Mouse (Mus musculus) common myeloid progenitor, adult 5-6 weeks (primary cell): ENCODE data around the gene Znrf4. TPM values are rescaled to one million over a fixed set of nuclear protein-coding genes. Genes with fewer than 3 reads are reported as not detected.

Experiments used
- ATAC-seq: replicated peaks from 2 replicates; pipeline ENCODE4 v1.8.0; 2016; ENCODE audit warnings: low read depth, mild to moderate bottlenecking, moderate TSS enrichment, inconsistent platforms; ENCODE audit not compliant: poor library complexity, severe bottlenecking
- total RNA-seq: library from RNA; stranded (forward); fragments of 200-1000, 187-1606 nt; gene quantifications from 2 replicates; pipeline ENCODE4 v1.2.3, GENCODE M21; 2017

The Znrf4 gene
- total RNA-seq, 1 experiment from 2014 or later = not detected

DNA sequence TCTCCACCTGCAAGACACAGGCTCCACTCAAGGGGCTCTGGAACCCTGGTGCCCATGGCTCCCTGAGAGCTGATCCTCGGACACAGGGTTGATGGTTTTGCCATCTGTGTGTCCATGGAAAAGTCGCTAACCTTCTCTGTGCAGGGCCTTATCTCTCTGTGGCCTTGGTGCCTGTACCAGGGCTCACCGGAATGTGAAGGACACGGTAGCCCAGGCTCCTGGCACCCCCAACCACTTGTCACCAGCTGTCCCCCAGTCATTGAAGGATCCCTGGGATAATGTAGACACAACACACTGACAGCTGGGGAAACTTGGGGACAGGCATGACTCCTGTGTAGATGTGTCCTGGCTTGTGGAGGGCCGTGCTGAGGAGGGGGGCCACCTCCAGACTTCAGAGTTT lies 41.1 kb downstream of the Znrf4 start:
- ATAC-seq = no peak

DNA sequence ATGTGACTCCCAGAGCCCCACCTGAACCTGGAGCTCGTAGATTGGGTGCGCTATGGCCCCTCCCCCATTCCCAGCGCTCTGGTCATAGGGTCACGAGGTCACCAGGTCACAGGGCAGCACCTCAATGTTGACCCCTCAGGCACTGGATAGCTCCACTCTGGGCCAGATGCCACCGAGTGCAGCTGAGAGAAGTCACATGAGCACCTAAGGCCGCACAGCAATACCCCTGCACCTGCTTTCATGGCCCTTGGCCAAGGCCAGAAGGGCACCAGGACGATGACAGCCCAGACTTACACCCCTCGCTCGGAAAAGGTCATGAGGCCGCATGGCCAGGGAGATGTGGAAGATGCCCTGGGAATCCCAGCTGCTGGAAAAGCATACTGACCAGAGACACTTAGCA lies 41.7 kb downstream of the Znrf4 start:
- ATAC-seq = no peak

DNA sequence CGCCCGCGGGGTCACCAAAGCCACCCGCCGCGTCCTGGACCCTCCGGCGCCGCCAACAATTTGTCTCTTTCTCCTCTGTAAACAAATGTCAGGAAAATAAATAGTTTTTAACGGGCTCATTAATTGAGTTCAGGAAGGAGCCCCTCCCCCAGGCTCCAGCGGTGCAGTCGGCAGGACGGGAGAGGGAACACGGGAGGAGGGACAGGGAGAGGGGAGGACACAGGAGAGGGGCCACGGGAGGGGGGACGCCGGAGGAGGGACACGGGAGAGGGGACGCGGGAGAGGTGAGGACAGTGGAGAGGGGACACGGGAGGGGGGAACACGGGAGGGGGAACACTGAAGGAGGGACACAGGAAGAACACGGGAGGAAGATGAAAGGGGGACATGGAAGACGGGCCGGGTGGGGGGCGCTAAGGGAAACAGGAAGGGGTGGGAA lies 42.2 kb downstream of the Znrf4 start:
- no peak for ATAC-seq

DNA sequence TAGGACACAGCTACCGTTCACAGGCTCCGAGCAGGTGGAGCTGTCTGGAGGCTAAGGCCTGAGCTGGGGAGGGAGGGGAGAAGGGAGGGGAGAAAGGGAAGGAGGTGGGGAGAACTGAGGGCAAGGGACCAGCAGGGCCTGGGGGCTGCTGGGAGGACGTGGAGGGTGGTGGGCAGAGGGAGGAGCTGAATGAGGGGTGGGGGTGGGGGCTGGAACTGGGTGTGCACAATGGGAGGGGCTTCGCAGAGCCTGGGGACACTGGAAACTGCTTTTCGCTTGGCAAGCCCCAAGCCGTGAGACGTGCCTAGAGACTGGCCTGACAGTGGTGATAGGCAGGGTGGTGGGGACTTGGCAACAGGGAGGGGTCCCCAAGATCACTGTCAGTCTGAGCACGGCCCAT lies 43.0 kb downstream of the Znrf4 start:
- no peak for ATAC-seq

DNA sequence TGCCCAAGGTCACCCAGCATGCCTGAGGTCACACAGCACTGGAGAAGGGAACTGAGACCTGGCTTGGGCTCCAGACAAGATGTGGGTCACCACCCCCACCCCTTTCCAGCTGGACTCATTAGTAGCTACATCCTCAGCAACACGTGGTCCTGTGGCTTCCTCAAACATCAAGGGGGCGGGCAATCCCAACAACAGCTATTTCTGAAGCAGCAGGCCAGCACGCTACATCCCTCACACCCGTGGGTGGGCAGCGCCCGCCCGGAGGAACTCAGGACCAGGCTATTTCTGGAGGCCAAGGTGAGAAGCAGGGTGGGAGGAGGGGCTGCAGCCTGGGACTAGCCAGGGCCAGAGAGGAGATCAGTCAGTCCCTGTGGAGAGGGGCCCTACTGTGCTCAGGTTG lies 43.4 kb downstream of the Znrf4 start:
- peak; percentile 46 for ATAC-seq

DNA sequence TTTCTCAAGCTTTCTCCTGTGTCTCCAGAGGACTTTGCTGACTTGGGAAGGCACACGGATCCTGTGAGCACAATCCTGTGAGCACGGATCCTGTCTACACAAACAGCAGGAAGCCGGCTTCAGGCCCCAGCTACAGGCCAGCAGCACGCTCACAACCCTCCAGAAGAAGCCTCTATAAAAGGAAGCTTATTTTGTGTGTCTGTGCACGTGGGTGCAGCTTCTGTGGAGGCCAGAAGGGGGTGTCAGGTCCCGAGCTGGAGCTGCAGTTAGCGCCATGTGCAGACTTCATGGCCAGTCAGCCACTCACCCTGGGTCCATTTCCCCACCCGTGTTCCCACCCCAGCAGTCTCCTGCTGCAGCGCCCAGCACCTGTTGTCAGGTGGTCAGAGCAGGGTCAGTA lies 43.9 kb downstream of the Znrf4 start:
- ATAC-seq = no peak

DNA sequence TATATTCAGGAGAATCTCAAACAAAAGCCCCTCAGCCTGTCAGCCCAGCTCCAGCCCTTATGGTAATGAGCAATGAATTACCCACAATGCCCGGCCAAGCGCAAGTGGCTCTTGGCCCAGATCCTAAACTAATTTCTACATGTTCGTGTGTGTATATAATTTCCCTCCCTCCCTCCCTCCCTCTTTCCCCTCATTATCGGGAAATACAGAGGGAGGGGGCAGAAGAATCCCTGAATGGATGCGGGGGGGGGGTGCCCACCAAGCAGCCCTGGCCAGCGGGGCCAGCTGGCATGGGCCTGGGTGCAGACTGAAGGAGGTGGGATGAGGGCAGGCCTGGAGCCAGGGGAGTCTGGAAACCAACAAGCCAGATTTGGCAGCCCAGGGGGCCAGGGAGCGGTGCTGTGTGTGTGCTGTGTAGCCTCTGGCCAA lies 44.8 kb downstream of the Znrf4 start:
- ATAC-seq = no peak

DNA sequence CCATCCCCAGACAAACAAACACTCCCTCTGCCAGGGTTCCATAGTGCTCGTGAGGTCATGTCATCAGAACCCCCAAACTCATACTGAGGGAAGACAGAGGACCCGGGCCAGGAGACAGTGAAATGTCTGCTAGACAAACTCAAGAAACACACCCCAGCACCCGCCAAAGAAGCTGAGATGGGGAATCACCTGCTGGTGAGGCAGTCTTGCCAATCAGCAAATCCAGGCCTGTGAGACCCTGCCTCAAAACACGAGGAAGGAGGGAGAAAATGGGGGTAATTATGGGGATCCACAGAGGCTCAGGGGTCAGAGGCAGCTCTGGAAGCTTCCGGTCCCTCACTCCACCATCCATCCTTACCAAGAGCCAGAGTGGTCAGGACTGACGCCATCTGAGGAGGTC lies 45.5 kb downstream of the Znrf4 start:
- ATAC-seq = no peak

DNA sequence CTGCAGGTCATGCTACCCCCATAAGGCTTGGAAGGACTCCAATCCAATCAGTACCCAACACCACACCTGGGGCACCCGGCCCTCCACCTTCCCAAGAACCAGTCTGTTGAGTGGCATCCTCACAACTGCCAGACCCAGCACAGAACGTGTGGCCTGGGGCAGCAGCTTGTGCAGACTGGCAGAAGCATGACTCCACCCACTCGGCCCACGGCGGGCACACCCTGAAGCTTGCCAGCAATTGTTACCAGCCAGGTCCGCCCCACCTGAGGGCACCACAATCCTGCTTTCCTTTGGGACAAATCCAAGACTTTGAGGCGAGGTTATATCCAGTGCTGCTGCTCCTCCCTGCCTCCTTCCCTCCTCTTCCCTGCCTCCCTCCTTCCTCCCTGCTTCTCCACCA lies 47.4 kb downstream of the Znrf4 start:
- ATAC-seq = no peak

DNA sequence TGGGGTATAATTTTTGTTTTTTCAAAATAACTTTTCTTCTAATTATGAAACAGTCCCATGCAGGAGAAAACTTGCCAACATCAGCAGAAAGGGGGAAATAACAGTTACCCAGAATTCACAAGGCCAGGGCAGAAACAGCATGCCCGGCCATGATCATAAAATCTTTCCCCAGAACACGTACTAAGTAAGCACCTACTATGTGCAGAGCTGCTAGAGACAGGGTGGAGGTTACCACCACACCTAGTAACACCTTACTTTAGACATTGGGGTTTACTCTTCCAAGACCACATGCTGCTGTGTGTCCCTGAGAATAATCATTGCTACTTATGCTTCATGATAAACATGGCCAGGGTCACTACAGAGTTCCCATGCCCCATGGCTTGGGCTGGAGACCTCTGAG lies 47.9 kb downstream of the Znrf4 start:
- ATAC-seq = no peak

DNA sequence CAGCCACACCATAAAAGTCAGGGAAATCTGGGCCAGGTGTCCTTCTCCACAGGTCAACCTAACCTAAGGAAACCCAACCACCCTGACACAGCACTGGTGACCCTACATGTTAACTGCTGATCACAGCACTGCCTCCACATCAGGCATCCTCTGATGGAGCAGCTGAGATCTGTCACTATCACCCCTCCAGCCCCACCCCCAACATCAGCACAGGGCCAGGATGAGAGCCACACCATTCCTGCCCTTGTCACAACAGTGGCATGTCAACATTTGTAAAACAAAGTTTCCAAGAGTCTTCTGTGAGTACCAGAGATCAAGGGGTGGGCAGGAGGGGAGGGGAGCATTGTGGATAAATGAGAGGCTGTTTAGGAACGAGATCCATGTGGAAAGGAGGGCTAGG lies 48.7 kb downstream of the Znrf4 start:
- ATAC-seq = no peak

DNA sequence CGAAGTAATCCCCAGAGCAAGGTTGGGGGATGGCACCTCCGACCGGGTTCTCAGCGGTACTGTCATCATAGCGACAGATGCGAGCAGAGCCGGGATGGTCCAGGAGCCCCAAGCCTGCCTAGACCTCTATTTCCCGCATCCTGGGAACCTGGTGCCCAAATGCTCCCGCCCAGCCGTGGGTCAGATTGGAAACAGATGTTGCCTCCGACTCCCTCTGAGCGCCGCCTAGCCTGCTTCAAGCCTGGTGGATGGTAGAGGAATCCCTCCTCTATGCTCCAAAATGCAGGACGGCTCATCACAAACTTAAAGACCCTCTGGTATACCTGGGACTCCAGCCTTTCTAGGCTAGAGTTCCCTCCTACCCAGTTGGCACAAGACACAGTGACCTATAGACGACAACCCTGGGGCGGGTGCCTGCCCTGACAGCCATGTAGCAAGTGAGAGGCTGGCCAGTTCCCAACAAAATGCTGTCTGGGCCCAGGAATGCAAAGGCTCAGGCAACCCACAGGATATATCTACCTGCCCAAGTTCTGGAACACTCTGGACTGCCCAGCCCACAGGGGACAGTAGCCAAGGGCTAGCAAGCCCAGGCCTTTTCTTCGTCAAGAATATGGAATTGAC lies 49.3 kb downstream of the Znrf4 start:
- no peak for ATAC-seq

DNA sequence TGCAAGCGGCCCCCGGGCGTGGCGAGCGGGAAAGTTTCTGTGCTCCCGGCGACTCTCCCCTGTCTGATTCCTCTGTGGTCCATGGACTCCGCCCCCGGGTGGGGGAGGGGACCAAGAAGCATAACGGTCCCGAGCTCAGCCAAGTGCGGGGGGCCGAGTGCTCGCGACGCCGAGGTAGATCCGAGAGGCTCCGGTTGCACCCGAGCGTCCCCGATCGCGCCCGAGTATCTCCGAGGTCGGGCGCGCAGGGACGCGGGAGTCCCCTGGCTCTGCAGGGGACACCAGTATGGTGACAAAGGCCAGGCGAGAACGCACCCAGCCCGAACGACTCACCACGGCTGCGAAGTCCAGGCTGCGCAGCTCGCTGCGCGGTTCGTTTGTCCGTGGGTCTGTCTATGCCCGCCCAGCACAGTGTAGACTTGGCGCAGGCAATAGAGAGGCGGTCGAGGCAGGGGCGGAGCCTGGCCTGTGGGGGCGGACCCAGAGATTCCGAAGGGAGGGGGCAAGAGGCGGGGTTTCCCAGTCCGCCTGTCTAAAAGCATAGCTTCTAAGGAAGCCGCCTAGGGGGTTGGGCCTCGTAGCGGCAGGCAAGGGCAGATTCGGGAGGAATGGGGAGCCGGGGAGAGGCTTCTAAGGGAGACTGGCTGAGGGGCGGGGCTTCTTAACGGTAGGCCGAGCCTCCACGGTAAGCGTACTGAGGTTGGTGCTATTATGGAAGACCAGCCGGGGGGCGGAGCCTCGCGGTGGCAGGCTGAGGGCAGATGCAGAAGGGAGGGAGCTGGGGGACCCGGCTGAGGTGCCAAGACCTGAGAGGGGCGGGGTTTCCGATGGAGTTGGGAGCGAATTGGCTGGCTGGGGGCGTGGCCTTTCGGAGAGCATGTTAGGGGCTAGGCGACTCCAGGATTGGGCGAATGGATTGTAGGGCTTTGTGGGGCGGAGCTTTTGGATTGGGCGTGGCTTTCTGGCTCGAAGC lies 50.2 kb downstream of the Znrf4 start:
- peak; percentile 78 for ATAC-seq

Other genes with a start within 250 kb of the Znrf4 start
- gene Ticam1, start 235.6 kb downstream of the Znrf4 start, total RNA-seq = 4.1 and 4.6 TPM in 2 replicates
- 8.7 and 11.6 TPM in 2 replicates for gene Plin3, start 219.6 kb downstream of the Znrf4 start, total RNA-seq
- not detected in 2 replicates for gene Arrdc5, start 212.1 kb downstream of the Znrf4 start, total RNA-seq
- gene Uhrf1, start 209.1 kb downstream of the Znrf4 start, total RNA-seq = 142 and 165 TPM in 2 replicates
- gene Kdm4b, start 186.4 kb downstream of the Znrf4 start, total RNA-seq = 7.2 and 17.0 TPM in 2 replicates
- 65.2 and 105 TPM in 2 replicates for gene Ptprs, start 35.9 kb downstream of the Znrf4 start, total RNA-seq
- gene Gm20219, start 42.0 kb upstream of the Znrf4 start, total RNA-seq = not detected in 2 replicates
- gene Safb2, start 72.2 kb upstream of the Znrf4 start, total RNA-seq = 94.8 and 99.4 TPM in 2 replicates
- gene Safb, start 72.4 kb upstream of the Znrf4 start, total RNA-seq = 75.0 and 81.6 TPM in 2 replicates
- gene 2410015M20Rik, start 97.3 kb upstream of the Znrf4 start, total RNA-seq = 61.3 and 113 TPM in 2 replicates
- 2,418 and 2,940 TPM in 2 replicates for gene Rpl36, start 101.0 kb upstream of the Znrf4 start, total RNA-seq
- gene Lonp1, start 114.5 kb upstream of the Znrf4 start, total RNA-seq = 57.3 and 69.9 TPM in 2 replicates
- not detected in 2 replicates for gene Catsperd, start 115.7 kb upstream of the Znrf4 start, total RNA-seq
- gene Ranbp3, start 160.9 kb upstream of the Znrf4 start, total RNA-seq = 56.2 and 56.7 TPM in 2 replicates
- gene Ndufa11, start 205.3 kb upstream of the Znrf4 start, total RNA-seq = 63.1 and 84.2 TPM in 2 replicates
- 6.1 and 11.1 TPM in 2 replicates for gene Vmac, start 205.6 kb upstream of the Znrf4 start, total RNA-seq
- gene Nrtn, start 245.1 kb upstream of the Znrf4 start, total RNA-seq = not detected in 2 replicates